Mouse (Mus musculus) ovary, adult 10 weeks (tissue): Measurements from ENCODE around the gene Tpbpb. TPM values are rescaled to one million over a fixed set of nuclear protein-coding genes. Genes with fewer than 3 reads are reported as not detected.

Experiments
- polyA plus RNA-seq: library from polyadenylated mRNA; stranded (reverse); fragments of 350-450 nt; fragmentation: Illumina TruSeq; extraction: RNeasy Lipid Tissue Mini Kit (QIAGEN cat#74804); gene quantifications from one replicate; pipeline ENCODE4 v1.2.3, GENCODE M21; 2014

Tpbpb gene
- polyA plus RNA-seq = not detected

DNA sequence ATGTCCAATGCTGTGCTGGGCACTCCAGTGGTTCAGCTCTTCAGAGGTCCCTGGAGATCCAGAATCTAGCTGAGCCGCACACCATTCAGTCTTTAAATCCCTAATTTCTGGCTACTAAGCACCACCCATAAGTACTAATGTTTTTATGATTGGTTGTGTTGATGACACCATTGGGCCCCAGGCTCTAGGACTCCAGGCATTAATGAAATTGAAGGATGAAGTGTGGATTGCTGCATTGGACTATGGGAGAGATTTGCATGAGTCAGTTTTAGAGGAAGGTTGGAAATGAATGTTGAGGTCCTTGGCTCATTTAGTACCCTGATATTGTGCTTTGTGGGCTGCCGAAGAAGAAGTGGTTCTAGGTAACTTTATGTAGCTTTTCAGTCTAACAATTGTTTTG is at the start of gene Tpbpb:
Gene Tpbpb (minus strand): TSS at position 101 of the 400 bp plus-strand sequence.

GRCm38 (mm10) chr13:60941884-60942283 is 37.2 kb upstream of the Tpbpb start, which contains the start of gene Tpbpa:
Gene Tpbpa, minus strand, starts transcription at chr13:60941984.

DNA sequence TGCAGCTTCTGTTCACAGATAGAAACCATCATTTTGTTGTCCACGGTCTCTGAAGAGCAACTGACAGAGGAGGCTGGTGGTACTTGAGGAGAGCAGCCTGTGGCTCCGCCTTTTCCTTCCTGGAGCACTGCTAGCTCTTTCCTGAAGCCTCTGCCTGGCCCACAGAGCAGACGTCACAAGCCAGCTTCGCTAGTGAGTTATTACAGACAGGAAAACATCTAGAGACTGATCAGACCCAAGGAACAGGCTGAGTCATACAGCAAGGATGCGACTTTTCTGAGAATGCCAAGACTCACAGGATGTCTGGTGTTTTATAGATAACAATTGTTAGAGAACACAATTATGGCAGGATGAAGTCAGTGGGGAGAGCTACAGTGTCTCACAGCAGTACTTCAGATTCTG is 31.8 kb upstream of the Tpbpb start, which contains the start of the genes Gm49391 and Ctla2a:
Gene Gm49391 (minus strand): TSS at position 72 of the 402 bp plus-strand sequence.
Gene Ctla2a (minus strand): TSS at position 126 of the 402 bp plus-strand sequence.

DNA sequence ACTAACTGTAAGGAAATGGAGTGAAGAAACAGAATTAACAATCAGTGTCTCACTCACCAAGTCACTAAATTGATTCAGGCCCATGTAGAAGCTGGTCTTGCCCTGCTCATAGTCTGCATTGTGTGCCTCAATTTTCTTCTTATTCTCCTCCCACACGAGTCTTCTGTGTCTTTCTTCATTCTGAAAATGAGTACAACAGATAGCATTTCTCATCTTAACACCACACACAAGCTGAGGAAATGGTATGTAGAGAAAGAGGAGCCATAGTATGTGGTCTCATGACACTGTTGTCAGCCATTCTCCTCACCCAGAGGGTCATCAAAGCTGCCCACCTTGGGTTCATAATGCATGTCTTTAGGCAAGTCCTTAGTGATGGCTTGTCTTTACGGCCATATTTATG is 30.8 kb upstream of the Tpbpb start, which contains the start of gene Gm49393:
Gene Gm49393 (minus strand): TSS at position 101 of the 400 bp plus-strand sequence.

DNA sequence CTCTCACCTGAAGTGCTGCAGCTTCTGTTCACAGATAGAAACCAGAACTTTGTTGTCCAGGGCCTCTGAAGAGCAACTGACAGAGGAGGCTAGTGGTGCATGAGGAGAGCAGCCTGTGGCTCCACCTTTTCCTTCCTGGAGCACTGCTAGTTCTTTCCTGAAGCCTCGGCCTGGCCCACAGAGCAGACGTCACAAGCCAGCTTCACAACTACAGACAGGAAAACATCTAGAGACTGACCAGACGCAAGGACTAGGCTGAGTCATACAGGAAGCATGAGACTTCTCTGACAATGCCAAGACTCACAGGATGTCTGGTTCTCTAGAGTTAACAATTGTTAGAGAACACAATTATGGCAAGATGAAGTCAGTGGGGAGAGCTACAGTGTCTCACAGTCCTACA is 7.4 kb downstream of the Tpbpb start, which contains the start of gene Ctla2b:
Gene Ctla2b (minus strand): TSS at position 120 of the 400 bp plus-strand sequence.

DNA sequence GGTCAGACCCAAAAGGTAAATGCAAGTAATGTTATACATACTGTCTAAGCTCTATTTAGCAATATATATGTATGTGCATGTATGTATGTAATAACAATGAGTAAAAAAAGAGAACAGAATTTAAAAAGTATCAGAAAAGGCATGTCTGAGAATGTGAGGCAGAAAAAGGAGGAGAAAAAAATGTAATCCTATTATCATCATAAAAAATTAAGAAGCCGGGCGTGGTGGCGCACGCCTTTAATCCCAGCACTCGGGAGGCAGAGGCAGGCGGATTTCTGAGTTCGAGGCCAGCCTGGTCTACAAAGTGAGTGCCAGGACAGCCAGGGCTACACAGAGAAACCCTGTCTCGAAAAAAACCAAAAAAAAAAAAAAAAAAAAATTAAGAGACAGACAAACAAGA is 7.9 kb downstream of the Tpbpb start, which contains the start of gene Gm49392:
Gene Gm49392 (minus strand): TSS at position 101 of the 400 bp plus-strand sequence.

DNA sequence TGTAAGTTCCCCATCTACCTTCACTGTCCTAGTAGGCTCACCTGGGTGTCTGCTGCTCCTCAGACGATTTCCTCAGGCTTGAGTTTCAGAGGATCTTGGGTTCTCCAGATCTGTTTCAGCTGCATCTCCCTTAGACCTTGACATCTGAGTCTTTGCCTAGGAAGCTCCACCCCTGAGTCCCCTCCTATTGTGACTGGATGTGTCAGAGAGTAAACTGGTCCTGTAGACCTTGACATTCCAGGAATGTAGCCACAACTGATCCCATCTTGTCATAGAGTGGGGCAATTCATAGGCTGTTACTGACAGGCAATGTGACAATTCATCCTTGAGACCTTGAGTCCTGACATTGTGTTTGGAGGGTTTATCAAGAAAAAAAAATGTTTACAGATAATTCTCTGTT is 40.4 kb downstream of the Tpbpb start, which contains the start of gene 4930486L24Rik:
Gene 4930486L24Rik (minus strand): TSS at position 195 of the 400 bp plus-strand sequence.

Other genes with a start within 250 kb of the Tpbpb start
- not detected for gene BC051665, start 118.5 kb downstream of the Tpbpb start, polyA plus RNA-seq
- gene Ctsll3, start 102.0 kb downstream of the Tpbpb start, polyA plus RNA-seq = not detected
- gene 4930486L24Rik, start 40.4 kb downstream of the Tpbpb start, polyA plus RNA-seq = 1.5 TPM
- gene Gm49392, start 8.0 kb downstream of the Tpbpb start, polyA plus RNA-seq = 0.40 TPM
- gene Ctla2b, start 7.4 kb downstream of the Tpbpb start, polyA plus RNA-seq = 3.1 TPM
- gene Gm49393, start 30.7 kb upstream of the Tpbpb start, polyA plus RNA-seq = 7.7 TPM
- 11.8 TPM for gene Gm49391, start 31.7 kb upstream of the Tpbpb start, polyA plus RNA-seq
- gene Ctla2a, start 31.7 kb upstream of the Tpbpb start, polyA plus RNA-seq = 61.0 TPM
- not detected for gene Tpbpa, start 37.1 kb upstream of the Tpbpb start, polyA plus RNA-seq
- gene Ctsj, start 101.1 kb upstream of the Tpbpb start, polyA plus RNA-seq = not detected
- gene Ctsq, start 135.8 kb upstream of the Tpbpb start, polyA plus RNA-seq = not detected